Mouse (Mus musculus) intestine, postnatal 0 days (tissue): Measurements from ENCODE around the gene Cenpm. TPM values are rescaled to one million over a fixed set of nuclear protein-coding genes. Genes with fewer than 3 reads are reported as not detected.
A peak's percentile ranks its signal among the peaks of the same experiment; 100 is the strongest.

Experiments
- ATAC-seq: fragments of 200-750 bp; cut with Nextera tagmentation; 2 replicates; pipeline ENCODE4 v1.8.0; 2017; ENCODE audit warnings: mild to moderate bottlenecking, moderate TSS enrichment, moderate library complexity
- H3K27ac ChIP-seq: fragments of 300-500 bp; sonication (generic); 2 replicates; pipeline ENCODE4 v1.5.1; 2014; ENCODE audit warnings: mild to moderate bottlenecking, low read depth, low read length, moderate library complexity
- H3K27me3 ChIP-seq: fragments of 300-500 bp; sonication (generic); replicated peaks from 2 replicates; pipeline ENCODE4 v1.6.1; 2014; ENCODE audit warnings: low read length, mixed read lengths; ENCODE audit not compliant: control insufficient read depth, insufficient read depth
- H3K36me3 ChIP-seq: fragments of 300-500 bp; sonication (generic); 2 replicates; pipeline ENCODE4 v1.6.1; 2014; ENCODE audit warnings: mild to moderate bottlenecking, moderate library complexity; ENCODE audit not compliant: control insufficient read depth, insufficient read depth
- H3K4me1 ChIP-seq: fragments of 300-500 bp; sonication (generic); replicated peaks from 2 replicates; pipeline ENCODE4 v1.6.1; 2014; ENCODE audit warnings: antibody characterized with exemption, low read length, mixed read lengths; ENCODE audit not compliant: control insufficient read depth, insufficient read depth
- H3K4me2 ChIP-seq: fragments of 300-500 bp; sonication (generic); replicated peaks from 2 replicates; pipeline ENCODE4 v1.6.1; 2014; ENCODE audit warnings: low read depth, mild to moderate bottlenecking, moderate library complexity
- H3K4me3 ChIP-seq: fragments of 300-500 bp; sonication (generic); 2 replicates; pipeline ENCODE4 v1.5.1; 2014; ENCODE audit warnings: low read depth, low read length
- H3K9ac ChIP-seq: fragments of 300-500 bp; sonication (generic); 2 replicates; pipeline ENCODE4 v1.6.1; 2014; ENCODE audit warnings: mild to moderate bottlenecking, low read depth, low read length
- H3K9me3 ChIP-seq: fragments of 300-500 bp; sonication (generic); 2 replicates; pipeline ENCODE4 v1.6.1; 2016; ENCODE audit warnings: mixed run types; ENCODE audit not compliant: control insufficient read depth
- CTCF ChIP-seq: sonication (generic); IDR thresholded peaks from 2 replicates; pipeline ENCODE4 v1.5.1; 2016; ENCODE audit warnings: low read depth, mild to moderate bottlenecking, control low read depth, antibody characterized with exemption, moderate library complexity
- WGBS: fragments of 180-500 bp; shearing (Covaris S2); extraction: QIAGEN DNeasy Blood & Tissue Kit; methylation state at CpG from one replicate; pipeline ENCODE4 v1.1.7; 2014; 5-methylcytosine and 5-hydroxymethylcytosine counted together
- polyA plus RNA-seq: library from polyadenylated mRNA; unstranded; fragments of >200 nt; fragmentation: Nextera tagmentation; extraction: Ambion mirVana; gene quantifications from 2 replicates; pipeline ENCODE4 v1.2.1, GENCODE M21; 2015

Cenpm gene
- polyA plus RNA-seq, 1 experiment from 2014 or later: 14.8 TPM

GRCm38 (mm10) chr15:82213222-82213621 is 31.3 kb downstream of the Cenpm start:
- H3K4me2 ChIP-seq: no peak overlapping the region
- no peaks in the 10 kb centered on the region for H3K36me3 ChIP-seq

DNA sequence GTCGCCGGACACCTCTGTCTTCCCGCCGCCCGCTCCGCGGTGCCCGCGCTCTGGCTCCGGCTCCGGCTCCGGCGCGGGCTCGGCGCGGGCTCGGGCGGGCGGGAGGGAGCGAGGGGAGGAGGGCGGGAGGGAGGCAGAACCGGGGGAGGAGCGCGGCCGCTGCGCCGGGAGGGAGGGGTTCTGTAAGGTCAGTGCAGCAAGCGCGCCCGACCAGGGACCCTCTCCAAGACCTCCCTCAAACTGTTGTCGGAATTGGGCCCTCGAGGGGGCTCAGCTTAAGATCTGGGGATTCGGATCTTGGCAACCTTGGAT is 31.8 kb downstream of the Cenpm start, which contains the start of gene Shisa8:
TSS of gene Shisa8 (minus strand) at position 64 of the 312 bp plus-strand sequence.
- Histone ChIP-seq H3K9ac (no peak within 1 kb of the TSS), H3K4me1 (no peaks in the 10 kb centered on the region), H3K9me3 (no peaks in the 10 kb centered on the region), H3K27me3 (peaks cover 71% of the 10 kb centered on the region), H3K4me2 (peak within 1 kb of the TSS; percentile 70), H3K4me3 (peak within 1 kb of the TSS; percentile 40), H3K36me3 (no peaks in the 10 kb centered on the region), H3K27ac (no peak within 1 kb of the TSS)
- no peak for TF ChIP-seq CTCF
- under 1% methylated on average over 24 of the region's 34 CpGs for WGBS
- ATAC-seq: no peak

More at GRCm38 (mm10) chr15:82213222-82213621, 31.3 kb downstream of the Cenpm start:
- TF ChIP-seq CTCF: no peak
- Histone ChIP-seq H3K27me3 (peaks cover 71% of the 10 kb centered on the region), H3K4me1 (no peaks in the 10 kb centered on the region), H3K27ac (no peak overlapping the region), H3K9me3 (no peaks in the 10 kb centered on the region), H3K9ac (no peak overlapping the region), H3K4me3 (no peak overlapping the region)
- 24% methylated on average over 4 of the region's 4 CpGs for WGBS
- ATAC-seq: no peak

DNA sequence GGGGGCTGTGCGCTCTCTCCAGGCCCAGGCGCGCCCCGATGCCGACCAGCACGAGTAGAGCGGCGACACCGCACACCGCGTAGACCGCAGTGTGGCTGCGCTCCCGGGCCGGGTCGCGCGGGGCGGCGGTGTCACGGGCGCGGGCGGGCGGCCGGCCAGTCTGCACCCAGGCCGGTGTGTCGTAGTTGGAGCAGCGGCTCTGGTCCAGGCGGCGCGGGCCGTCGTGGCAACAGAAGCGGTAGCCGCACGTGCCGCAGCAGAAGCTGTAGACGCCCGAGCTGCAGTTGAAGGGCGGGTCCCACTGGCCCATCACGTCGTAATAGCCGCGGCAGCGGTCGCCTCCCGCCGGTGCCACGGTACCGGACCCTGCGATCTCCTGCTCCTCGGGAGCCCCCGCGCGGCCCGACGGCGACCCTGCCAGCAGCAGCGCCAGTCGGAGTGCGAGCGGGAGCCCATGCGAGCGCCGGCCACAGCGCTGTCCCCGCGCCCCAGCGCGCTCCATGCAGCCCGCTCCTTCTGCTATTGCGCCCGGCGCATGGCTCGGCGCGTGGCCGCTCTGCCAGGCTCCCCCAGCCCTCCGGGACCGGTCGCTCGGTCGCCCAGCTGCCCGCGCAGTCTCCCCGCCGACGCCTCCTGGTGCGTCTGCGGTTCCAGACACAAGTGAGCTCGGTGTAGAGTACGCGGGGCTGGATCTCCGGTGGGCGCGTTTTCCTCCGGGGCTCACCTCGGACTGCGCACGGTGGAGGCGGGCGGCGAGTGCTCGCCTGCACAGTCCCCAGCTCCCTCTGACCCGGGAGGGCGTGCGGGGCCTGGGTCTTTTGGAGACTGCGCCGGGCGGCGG is 32.4 kb downstream of the Cenpm start:
- Histone ChIP-seq H3K27me3 (peaks cover 69% of the 10 kb centered on the region), H3K4me1 (no peaks in the 10 kb centered on the region), H3K9ac (no peak overlapping the region), H3K27ac (no peak overlapping the region), H3K36me3 (no peaks in the 10 kb centered on the region; the same call in 1 of the 2 replicates), H3K4me2 (peak overlapping the region; percentile 70), H3K9me3 (no peaks in the 10 kb centered on the region), H3K4me3 (peak overlapping the region; percentile 40)
- ATAC-seq: no peak
- TF ChIP-seq CTCF: peak; percentile 22
- WGBS: 1% methylated on average over 105 of the region's 112 CpGs

DNA sequence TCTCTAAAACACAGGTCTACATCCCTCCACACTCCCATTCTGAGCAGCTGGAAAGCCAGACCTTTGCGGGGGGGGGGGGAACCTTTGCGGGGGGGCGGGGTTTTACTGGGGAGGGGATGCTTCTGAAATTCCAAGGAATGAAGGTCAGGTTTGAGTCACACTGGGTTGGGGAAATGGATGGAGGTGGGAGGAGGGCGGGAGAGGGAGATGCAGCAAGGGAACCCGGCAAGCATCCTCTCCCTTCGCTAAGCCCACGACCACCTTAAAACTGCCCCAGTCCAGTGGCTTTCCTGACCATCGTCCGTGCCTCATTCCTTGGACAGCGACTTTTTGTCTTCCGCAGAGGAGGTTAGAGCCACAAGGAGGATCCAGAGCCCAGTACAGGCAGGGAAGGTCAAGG is 33.3 kb downstream of the Cenpm start:
- Histone ChIP-seq H3K9me3 (no peaks in the 10 kb centered on the region), H3K4me3 (peak overlapping the region; percentile 40; the same call in 1 of the 2 replicates), H3K36me3 (peaks cover 3% of the 10 kb centered on the region; the same call in 1 of the 2 replicates), H3K9ac (no peak overlapping the region), H3K27me3 (peaks cover 60% of the 10 kb centered on the region), H3K4me2 (peak overlapping the region; percentile 70; the same call in 1 of the 2 replicates), H3K27ac (no peak overlapping the region), H3K4me1 (no peaks in the 10 kb centered on the region)
- no peak for ATAC-seq
- no peak for TF ChIP-seq CTCF
- WGBS: 7% methylated on average over 11 of the region's 11 CpGs

DNA sequence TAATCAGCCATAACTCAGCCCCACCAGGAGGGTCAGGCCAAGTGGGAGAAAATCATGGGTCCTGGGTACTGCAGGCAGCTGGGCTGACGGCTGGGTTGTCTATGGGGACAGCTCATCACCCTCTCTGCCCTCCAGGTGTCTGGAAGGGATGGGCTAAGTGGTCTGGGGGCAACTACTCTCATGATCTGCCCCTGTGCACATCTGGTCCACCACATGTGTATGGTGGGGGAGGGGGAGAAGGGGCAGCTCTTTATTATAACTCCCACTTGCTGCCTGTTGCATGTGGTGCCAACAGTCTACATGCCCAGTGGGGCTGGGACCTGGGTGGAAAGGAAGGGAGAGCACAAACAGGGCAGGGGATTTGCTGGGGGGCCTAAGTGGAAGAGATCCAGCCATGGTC is 33.7 kb downstream of the Cenpm start:
- Histone ChIP-seq H3K27ac (no peak overlapping the region), H3K4me3 (no peak overlapping the region), H3K27me3 (peaks cover 55% of the 10 kb centered on the region), H3K4me2 (no peak overlapping the region), H3K36me3 (peaks cover 7% of the 10 kb centered on the region; the same call in 1 of the 2 replicates), H3K9me3 (no peaks in the 10 kb centered on the region), H3K4me1 (no peaks in the 10 kb centered on the region), H3K9ac (no peak overlapping the region)
- WGBS: 71% methylated on average over 1 of the region's 1 CpGs
- no peak for TF ChIP-seq CTCF
- ATAC-seq: no peak

- peaks cover 43% of the 10 kb centered on the region for H3K27me3 ChIP-seq
- ATAC-seq: no peak
- WGBS: 86% methylated on average over 13 of the region's 13 CpGs
- H3K4me2 ChIP-seq: no peak overlapping the region
- no peaks in the 10 kb centered on the region for H3K9me3 ChIP-seq
- H3K4me1 ChIP-seq: no peaks in the 10 kb centered on the region
- no peak for TF ChIP-seq CTCF
- H3K27ac ChIP-seq: no peak overlapping the region
- H3K36me3 ChIP-seq: peaks cover 21% of the 10 kb centered on the region
- H3K4me3 ChIP-seq: no peak overlapping the region
- H3K9ac ChIP-seq: no peak overlapping the region
These were observed 35.1 kb downstream of the Cenpm start for GRCm38 (mm10) chr15:82209295-82210050.
